In genomic region chr10:120632071-120632470, GRCm38 (mm10) we compare ENCODE assay signal across 33 mouse cellular contexts.
A peak's percentile ranks its signal among the peaks of the same experiment; 100 is the strongest.
DNase-seq lines count a peak whose midpoint lies in the region; ATAC-seq lines count a peak whose summit lies in the region.
"Had no signal": no experiment of that assay in that cellular context is flagged by ENCODE, and none has a peak within 500 bp of the region (broad histone marks: within the 10 kb centered on the region; RNA-seq: fewer than 3 reads in every experiment).

No protein-coding gene starts in this region.

- H3K4me3 ChIP-seq in heart, embryonic 11.5 days (ENCODE audit: low read depth, low read length), result no peak overlapping the region
- no peak overlapping the region for H3K4me3 ChIP-seq in embryonic facial prominence, embryonic 10.5 days
- no peak overlapping the region for H3K4me3 ChIP-seq in limb, embryonic 10.5 days
- H3K4me3 ChIP-seq: embryonic facial prominence, embryonic 15.5 days; forebrain, embryonic 10.5 days; forebrain, embryonic 15.5 days; heart, embryonic 12.5 days; limb, embryonic 15.5 days; liver, embryonic 13.5 days; midbrain, embryonic 10.5 days; midbrain, embryonic 15.5 days; neural tube, embryonic 12.5 days; stomach, embryonic 15.5 days had no signal

- no peaks in the 10 kb centered on the region for H3K9me3 ChIP-seq in heart, embryonic 11.5 days (replicated peaks; ENCODE audit: control insufficient read depth, low read length)
- no peaks in the 10 kb centered on the region for H3K9me3 ChIP-seq in embryonic facial prominence, embryonic 10.5 days
- H3K9me3 ChIP-seq in limb, embryonic 10.5 days (replicated peaks), result no peaks in the 10 kb centered on the region
- H3K9me3 ChIP-seq: embryonic facial prominence, embryonic 15.5 days; forebrain, embryonic 10.5 days; forebrain, embryonic 15.5 days; heart, embryonic 12.5 days; limb, embryonic 15.5 days; liver, embryonic 13.5 days; midbrain, embryonic 10.5 days; midbrain, embryonic 15.5 days; neural tube, embryonic 12.5 days; stomach, embryonic 15.5 days had no signal

- H3K9ac ChIP-seq in heart, embryonic 11.5 days (ENCODE audit: low read depth, low read length), result no peak overlapping the region
- H3K9ac ChIP-seq: embryonic facial prominence, embryonic 15.5 days; forebrain, embryonic 15.5 days; heart, embryonic 12.5 days; hindbrain, embryonic 14.5 days; limb, embryonic 15.5 days; liver, embryonic 13.5 days; midbrain, embryonic 15.5 days; neural tube, embryonic 12.5 days; stomach, embryonic 15.5 days had no signal

- DNase-seq in heart, adult 11 months, result peak; percentile 21
- no peak for DNase-seq in embryonic facial prominence, embryonic 10.5 days (ENCODE audit: low spot score)
- no peak for DNase-seq in limb, embryonic 10.5 days (ENCODE audit: low spot score)
- DNase-seq in yolk sac, embryonic 10.5 days (ENCODE audit: low spot score), result peak; percentile 21
- DNase-seq in lung, postnatal 25 days (ENCODE audit: low spot score), result no peak
- DNase-seq: adrenal gland, adult 8-10 months; cerebellum, adult 9-10 months; cerebellum, postnatal 36 days; embryo, embryonic 11 days; gastrocnemius, postnatal 25 days; heart, adult 18-20 months; kidney, adult 11 months; kidney, postnatal 14 days; liver, embryonic 13.5 days; lung, adult 18-20 months; right cerebral cortex, adult 18-20 months; thymus, adult 18-20 months; thymus, postnatal 36 days had no signal

- H3K27me3 ChIP-seq in heart, embryonic 11.5 days (ENCODE audit: control insufficient read depth, insufficient read depth, low read length), result no peaks in the 10 kb centered on the region
- no peaks in the 10 kb centered on the region for H3K27me3 ChIP-seq in embryonic facial prominence, embryonic 10.5 days (replicated peaks; ENCODE audit: low read depth, poor library complexity, severe bottlenecking)
- H3K27me3 ChIP-seq in limb, embryonic 10.5 days (ENCODE audit: low read depth, poor library complexity, severe bottlenecking), result no peaks in the 10 kb centered on the region
- H3K27me3 ChIP-seq: embryonic facial prominence, embryonic 15.5 days; forebrain, embryonic 15.5 days; heart, embryonic 12.5 days; limb, embryonic 15.5 days; liver, embryonic 13.5 days; midbrain, embryonic 15.5 days; neural tube, embryonic 12.5 days; stomach, embryonic 15.5 days had no signal

- H3K4me1 ChIP-seq in heart, embryonic 11.5 days (ENCODE audit: control insufficient read depth, insufficient read depth, low read length), result peaks cover 9% of the 10 kb centered on the region
- peaks cover 39% of the 10 kb centered on the region for H3K4me1 ChIP-seq in embryonic facial prominence, embryonic 10.5 days
- peaks cover 40% of the 10 kb centered on the region for H3K4me1 ChIP-seq in limb, embryonic 10.5 days
- H3K4me1 ChIP-seq: midbrain, embryonic 15.5 days had no signal

- H3K4me2 ChIP-seq in heart, embryonic 11.5 days, result no peak overlapping the region
- H3K4me2 ChIP-seq: embryonic facial prominence, embryonic 15.5 days; forebrain, embryonic 15.5 days; heart, embryonic 12.5 days; hindbrain, embryonic 14.5 days; limb, embryonic 15.5 days; liver, embryonic 13.5 days; midbrain, embryonic 15.5 days; neural tube, embryonic 12.5 days; stomach, embryonic 15.5 days had no signal

- H3K27ac ChIP-seq in heart, embryonic 11.5 days (ENCODE audit: low read depth, low read length), result no peak overlapping the region
- peak overlapping the region; percentile 54 for H3K27ac ChIP-seq in embryonic facial prominence, embryonic 10.5 days (replicated peaks)
- H3K27ac ChIP-seq in limb, embryonic 10.5 days, result peak overlapping the region; percentile 66; the same call in 1 of the 2 replicates
- H3K27ac ChIP-seq: embryonic facial prominence, embryonic 15.5 days; forebrain, embryonic 10.5 days; forebrain, embryonic 15.5 days; hindbrain, embryonic 14.5 days; limb, embryonic 15.5 days; liver, embryonic 13.5 days; midbrain, embryonic 10.5 days; midbrain, embryonic 15.5 days; neural tube, embryonic 12.5 days; stomach, embryonic 15.5 days had no signal

- WGBS in heart, embryonic 11.5 days (ENCODE audit: insufficient replicate concordance), result 53% methylated on average over 2 of the region's 2 CpGs
- WGBS in embryonic facial prominence, embryonic 10.5 days, result 51% methylated on average over 2 of the region's 2 CpGs
- whole genome bisulfite sequencing in limb, embryonic 10.5 days, result 72% methylated on average over 2 of the region's 2 CpGs

- H3K36me3 ChIP-seq in heart, embryonic 11.5 days (ENCODE audit: control insufficient read depth, insufficient read depth, low read length), result no peaks in the 10 kb centered on the region
- H3K36me3 ChIP-seq in embryonic facial prominence, embryonic 10.5 days (replicated peaks), result no peaks in the 10 kb centered on the region
- no peaks in the 10 kb centered on the region for H3K36me3 ChIP-seq in limb, embryonic 10.5 days
- H3K36me3 ChIP-seq: embryonic facial prominence, embryonic 15.5 days; forebrain, embryonic 10.5 days; forebrain, embryonic 15.5 days; heart, embryonic 12.5 days; limb, embryonic 15.5 days; liver, embryonic 13.5 days; midbrain, embryonic 10.5 days; midbrain, embryonic 15.5 days; neural tube, embryonic 12.5 days; stomach, embryonic 15.5 days had no signal

- ATAC-seq in heart, embryonic 11.5 days (replicated peaks; ENCODE audit: insufficient number of reproducible peaks, low FRiP score, low TSS enrichment), result no peak
- no peak for ATAC-seq in megakaryocyte-erythroid progenitor cell, adult 5-6 weeks (replicated peaks; ENCODE audit: low FRiP score, low TSS enrichment, poor library complexity, severe bottlenecking)
- ATAC-seq in inflammation-experienced regulatory T-cells, adult 6 months, result no peak
- ATAC-seq: CD4-positive, CD25-positive, alpha-beta regulatory T cell, adult 4 months; forebrain, embryonic 15.5 days; lung, postnatal 0 days; midbrain, embryonic 15.5 days had no signal

Comparison
In these comparisons a context has a peak if more than half of its experiments do, and no peak if none do; other contexts are left out.
1. DNase-seq: peak in heart, adult 11 months (single experiment) and yolk sac, embryonic 10.5 days (single experiment); none in embryonic facial prominence, embryonic 10.5 days (single experiment), limb, embryonic 10.5 days (single experiment) and lung, postnatal 25 days (single experiment).